Mouse (Mus musculus) megakaryocyte, adult 5-6 weeks (primary cell): ENCODE results near the gene Sirt2. TPM values are rescaled to one million over a fixed set of nuclear protein-coding genes. Genes with fewer than 3 reads are reported as not detected.

Source experiments
- ATAC-seq: 2 replicates; pipeline ENCODE4 v1.8.0; 2016; ENCODE audit warnings: mild to moderate bottlenecking, inconsistent platforms; ENCODE audit not compliant: poor library complexity, severe bottlenecking
- total RNA-seq, 2 experiments: library from RNA; stranded (forward) in 1 of 2; stranded (reverse) in 1 of 2; fragments of 153-499, 151-499 nt in 1 of 2; fragments of 221-1000, 200-1000 nt in 1 of 2; gene quantifications; 2 replicates each; pipeline versions ENCODE4 v1.2.3 to v1.2.4; 2015 to 2017

Gene Sirt2
- total RNA-seq, 2 experiments from 2014 or later = 28.0 to 70.0 TPM

DNA sequence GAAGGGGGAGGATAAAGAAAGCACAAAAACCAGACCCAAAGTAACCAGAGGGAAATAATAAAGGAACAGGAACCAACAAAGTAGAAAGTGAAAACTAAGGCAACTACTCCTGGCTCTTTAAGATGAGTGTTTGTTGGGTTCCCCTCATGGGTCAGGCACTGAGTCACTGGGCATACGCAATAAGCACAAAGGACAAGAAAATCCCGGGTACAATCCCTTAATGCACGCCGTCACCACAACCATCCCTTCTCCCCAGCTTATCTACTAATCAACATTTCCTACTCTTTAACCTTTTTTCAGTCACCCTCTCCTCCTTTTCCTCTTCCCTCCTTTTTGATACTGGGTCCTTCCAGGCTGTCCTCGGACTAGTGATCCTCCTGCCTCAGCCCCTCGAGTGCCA, 1.3 kb upstream of the Sirt2 start:
- no peak; the same call in 1 of the 2 replicates for ATAC-seq

DNA sequence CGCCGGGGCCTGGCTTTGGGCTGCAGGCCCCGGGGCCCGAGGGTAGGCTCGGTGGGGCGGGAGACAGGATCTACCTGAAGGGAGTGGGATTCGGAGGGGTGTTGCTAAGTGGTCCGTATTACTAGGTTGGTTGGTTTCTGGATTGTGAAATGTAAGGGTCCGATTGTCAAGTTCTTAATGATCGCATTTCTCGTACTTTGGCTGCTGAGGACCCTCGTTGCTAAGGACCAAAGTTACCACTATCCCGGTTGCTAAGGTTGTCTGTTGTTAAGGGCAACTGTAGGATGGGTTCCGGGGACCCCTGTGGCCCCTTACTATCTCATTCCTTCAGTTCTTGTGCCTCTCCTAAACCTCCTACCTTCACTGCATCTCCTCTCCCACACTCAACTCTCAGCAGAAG, 375 bp downstream of the Sirt2 start:
- no peak for ATAC-seq

DNA sequence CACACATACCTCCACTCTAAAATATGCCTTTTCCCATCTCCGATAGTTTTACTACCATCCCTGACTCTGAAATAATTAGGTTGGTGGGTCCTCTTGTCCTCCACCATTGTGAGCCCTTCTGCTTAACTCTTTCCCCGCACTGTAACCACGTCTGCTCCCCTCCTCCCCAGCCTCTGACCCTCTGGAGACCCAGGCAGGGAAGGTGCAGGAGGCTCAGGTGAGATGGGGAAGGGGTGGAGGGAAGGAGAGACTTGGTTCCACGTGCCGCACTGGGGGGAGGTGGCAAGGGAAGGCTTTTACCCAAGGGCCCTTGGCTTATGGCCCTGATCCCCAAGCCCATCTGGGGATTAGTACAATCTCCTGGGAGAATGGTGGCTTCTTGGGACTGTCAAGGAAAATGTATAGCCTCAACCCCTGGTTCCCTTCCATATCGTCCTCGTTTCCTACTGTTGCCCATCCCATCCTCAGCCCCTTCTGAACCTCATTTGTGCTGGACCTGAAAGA, 979 bp downstream of the Sirt2 start, which contains the start of gene Nfkbib:
Gene Nfkbib (minus strand): TSS at position 51 of the 504 bp plus-strand sequence.
- ATAC-seq = no peak

DNA sequence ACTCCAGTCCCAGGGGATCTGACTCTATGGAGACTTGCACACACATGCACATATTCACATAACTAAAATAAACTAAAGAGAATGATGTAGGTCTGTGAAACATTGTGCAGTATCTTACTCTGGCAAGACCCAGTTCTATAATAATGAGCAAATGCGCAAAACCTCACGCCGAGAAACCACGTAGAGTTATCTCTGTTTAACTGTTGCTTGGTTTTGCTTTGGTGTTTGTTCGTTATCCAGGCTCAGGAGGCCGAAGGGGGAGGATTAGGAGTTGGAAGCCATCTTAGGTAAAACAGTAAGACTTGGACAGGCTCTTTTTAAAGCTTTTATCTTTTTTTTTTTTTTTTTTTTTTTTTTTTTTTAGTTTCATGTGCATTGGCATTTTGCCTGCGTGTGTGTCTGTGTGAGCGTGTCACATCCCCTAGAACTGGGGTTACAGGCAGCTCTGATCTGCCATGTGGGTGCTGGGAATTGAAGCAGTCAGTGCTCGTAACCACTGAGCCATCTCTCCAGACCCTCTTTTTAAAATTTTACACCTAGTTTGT, 3.0 kb downstream of the Sirt2 start:
- ATAC-seq = no peak

DNA sequence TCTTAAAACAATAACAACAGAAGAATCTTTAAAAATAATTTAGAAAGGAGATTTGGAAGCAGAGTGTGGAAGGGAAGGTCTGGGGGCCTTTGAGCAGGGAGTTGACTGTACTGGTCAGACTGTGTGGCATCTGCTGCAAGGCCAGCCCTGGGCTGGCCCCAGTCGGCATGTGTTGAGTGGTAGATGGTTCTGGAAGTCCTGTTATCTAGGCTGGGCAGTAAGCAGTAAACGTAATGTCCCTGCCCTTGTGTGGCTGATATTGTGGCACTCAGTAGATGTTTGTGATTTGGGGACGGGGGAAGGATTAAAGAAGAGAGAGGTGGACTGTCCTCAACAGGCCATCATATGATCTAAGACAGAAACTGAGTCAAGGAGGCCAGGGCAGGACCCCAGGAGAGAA, 3.8 kb downstream of the Sirt2 start:
- ATAC-seq = no peak

DNA sequence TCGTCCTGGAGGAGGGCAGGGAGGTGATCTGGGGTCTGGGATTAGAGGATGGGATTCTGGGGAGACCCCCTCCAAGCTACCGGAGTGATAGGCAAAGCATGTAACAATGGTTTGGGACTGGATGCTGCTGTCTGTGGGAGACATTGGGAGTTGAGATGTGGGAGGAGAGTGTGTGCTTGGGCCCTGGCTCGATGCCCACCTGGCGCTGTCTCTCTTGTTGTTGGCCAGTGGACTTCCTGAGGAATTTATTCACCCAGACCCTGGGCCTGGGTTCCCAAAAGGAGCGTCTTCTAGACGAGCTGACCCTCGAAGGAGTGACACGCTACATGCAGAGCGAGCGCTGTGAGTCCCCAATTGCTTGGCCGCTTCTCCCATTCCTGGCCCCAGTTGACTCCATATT, 5.3 kb downstream of the Sirt2 start:
- ATAC-seq = no peak

DNA sequence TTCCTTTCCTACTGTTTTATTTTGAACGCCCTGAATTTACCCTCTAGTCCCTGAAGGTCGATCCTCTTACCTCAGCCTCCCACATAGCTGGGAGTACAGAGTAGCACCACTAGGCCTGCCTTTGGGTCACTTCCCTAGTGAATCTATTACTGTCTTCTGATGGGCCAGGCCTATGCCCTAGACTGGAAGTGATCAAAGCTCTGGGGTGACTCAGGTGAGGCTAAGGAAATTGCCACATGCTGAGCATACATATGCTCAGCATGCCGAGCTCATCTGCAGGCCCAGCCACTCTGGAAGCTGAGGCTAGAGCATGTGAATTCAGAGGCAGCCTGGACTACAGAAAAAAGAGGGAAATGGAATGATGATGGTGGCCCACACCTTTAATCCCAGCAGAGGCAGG, 6.6 kb downstream of the Sirt2 start:
- peak; percentile 90 for ATAC-seq

DNA sequence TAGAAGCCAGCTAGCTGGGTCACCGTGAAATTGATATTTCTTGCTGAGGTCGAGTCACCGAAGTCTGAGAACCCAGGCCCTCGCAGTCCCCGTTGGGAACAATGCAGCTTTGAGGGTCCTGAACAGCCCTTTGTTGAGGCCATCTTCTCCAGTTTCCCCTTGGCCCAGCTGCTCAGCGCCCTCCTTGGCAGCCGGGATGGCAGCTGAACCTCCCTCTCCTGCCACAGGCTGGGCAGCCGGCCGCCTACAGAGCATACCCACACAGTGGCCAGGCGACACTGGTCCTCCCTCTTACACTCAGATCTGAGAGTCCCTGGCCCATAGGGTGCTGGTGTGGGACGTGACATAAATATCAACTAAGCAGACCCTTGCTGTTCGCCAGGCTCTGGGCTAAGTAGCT, 7.6 kb downstream of the Sirt2 start:
- ATAC-seq = no peak

DNA sequence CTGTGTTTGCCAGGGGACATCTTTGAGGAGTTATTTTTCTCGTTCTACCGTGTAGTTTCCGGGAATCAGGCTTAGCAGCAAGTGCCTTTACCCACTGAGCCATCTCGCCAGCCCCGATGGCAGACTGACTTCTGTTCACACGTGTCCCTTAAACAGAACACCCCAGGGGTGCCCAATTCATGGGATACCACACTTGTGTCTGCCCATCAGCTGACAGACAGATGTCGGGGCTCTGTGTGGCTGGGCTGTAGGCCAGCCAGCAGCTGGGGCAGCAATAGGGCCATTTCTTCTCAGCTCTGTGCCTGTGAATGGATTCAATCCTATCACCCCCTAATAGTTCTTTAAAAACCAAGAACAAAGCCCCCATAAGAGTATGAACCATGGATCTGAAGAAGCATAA, 8.6 kb downstream of the Sirt2 start:
- ATAC-seq = no peak

DNA sequence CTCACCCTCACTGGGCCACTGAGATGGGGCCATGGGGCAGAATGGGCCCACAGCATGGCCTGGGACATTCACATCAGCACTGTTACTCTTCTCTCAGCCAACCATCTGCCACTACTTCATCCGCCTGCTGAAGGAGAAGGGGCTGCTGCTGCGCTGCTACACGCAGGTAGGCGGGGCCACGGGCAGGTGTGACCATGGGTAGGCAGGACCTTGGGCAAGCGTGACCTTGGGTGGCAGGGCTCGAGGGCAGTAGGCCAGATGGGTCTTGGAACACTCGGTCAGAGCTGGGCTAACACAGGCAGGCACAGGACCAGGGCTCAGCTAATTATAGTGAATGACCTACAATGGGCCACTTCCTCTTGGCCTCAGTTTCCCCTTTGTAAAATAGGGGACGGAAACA, 12.3 kb downstream of the Sirt2 start:
- no peak for ATAC-seq

DNA sequence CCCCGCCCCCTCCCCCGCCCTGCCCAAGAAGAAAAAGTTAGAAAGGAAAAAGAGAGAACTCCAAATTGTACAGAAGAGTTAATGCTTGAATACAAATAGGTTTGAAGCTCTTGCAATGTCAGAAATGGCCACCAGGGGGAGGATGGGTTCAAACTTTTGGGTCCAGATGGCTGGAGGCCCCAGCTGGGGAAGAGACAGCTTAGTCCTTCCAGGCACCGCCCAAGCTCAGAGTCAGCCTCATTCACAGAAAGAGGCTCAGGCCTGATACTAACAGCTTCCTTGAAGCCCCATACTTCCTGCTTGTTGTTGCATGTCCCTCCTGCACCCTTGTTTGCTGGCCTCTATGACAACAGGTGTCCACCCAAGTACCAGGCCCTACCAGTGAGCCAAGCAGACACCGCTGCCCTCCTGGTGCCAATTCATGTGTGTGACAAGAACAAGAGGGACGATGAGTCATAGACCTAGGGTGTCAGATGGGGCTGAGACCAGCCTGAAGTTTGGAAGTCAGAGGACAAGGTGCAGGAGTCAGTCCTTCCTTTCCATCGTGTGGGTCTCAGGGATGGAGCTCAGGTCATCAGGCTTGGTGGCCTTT, 13.6 kb downstream of the Sirt2 start:
- ATAC-seq = peak; percentile 79

DNA sequence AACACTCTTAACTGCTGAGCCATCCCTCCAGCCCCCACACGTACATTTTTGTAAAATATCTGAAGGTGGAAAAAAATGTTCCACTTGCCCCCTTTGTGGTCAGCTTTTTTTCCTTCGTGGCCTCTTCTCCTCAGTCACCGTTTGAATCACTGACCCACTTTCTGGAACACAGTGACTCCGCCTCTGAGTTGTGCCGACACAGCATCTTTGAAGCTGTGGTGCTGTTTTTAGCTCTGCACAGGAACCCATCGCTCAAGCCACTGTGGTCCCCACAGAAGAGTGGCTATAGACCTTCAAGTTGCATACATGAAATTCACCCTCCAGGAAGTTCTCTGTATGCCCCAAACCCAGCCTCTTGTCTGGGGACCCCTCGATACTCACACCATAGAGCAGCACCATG, 14.3 kb downstream of the Sirt2 start:
- peak; percentile 34 for ATAC-seq

DNA sequence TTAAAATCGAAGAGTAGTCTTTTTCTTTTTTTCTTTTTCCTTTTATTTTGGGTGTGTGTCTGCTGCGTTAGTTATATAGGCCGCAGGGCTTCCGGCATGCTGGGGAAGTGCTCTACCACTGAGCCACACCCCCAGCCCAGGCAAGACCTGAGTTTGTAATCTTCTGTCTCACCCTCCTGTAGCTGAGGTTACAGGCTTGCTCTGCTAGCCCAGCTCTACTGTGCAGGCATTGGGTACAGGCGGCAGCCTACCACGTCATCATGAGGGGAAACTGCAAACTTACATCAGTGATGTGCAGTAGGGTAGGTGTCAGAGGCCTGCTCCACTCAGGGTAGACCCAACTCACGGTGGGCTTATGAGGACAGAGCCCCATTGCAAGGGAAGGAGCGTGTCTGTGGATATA, 14.7 kb downstream of the Sirt2 start:
- peak; percentile 92 for ATAC-seq

DNA sequence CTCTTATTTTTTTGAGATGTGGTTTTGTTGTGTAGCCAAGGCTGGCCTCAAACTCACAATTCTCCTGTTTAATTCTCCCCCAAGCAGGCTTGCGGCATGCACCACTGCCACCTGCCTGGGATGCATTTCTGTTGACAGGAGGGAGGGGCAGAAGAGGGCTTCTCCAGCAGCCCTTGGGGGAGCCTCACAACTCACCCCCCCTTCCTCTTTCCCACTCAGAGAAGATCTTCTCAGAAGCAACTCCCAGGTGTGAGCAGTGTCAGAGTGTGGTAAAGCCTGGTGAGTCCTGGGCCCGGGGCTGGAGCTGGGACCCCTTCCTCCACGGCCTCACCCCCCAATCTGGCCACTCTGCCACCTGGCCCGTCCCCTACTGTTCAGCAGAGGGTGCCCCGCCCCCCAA, 18.6 kb downstream of the Sirt2 start:
- ATAC-seq = no peak

DNA sequence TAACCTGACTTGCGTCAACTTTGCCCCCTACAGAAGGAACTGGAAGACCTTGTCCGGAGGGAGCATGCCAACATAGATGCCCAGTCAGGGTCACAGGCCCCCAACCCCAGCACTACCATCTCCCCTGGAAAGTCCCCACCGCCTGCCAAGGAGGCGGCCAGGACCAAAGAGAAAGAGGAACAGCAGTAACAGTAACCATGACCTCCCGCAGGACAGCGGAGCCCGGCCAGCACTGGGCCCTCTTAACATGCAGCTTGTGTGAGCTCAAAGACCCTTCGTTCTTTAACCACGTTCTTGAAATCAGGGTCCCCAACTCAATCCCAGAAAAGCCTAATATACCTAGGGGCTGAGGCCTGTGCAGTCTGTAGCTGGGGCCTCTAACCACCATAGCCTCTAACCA, 21.3 kb downstream of the Sirt2 start:
- ATAC-seq = no peak

DNA sequence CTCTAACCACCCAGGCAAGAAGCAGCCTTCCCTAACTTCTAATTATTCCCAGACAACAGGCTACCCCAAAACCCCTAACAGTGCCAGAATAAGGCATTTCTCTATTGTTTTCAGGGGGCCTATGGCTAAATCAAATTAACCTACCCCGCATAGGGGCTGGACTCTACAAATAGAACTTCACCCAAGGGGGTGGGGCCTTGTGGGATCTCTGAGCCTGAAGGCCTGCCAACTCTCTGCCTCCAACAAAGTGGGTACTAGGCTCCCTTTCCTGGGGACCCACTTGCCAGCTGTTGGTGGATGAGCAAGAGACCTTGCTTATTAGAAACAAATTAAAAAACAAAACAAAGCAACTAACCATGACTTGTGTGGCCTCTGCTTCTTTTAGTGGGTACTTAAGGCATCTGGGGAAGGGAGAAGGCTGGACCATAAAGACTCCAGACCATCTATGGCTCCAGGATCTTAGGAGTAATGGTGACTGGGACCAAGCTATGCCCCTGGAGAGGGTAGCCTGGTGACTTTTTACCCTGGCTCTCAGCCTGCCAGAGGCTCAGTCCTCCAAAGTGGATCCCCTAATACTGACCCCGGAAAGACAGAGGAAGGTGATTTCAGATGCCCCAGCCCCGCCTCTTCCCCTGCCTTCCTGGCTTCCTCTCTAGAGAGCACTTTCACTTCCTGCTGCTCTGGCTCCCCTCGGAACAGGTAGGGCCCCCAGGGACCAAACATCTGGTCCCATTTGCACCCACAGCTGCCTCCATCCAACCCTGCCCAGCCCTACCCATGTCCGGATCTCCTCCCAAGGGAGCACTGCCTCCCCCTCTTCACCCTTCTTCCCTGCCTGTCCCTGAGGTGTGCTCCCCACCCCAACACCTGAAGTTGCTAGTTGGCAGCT, 22.0 kb downstream of the Sirt2 start, which contains the start of gene Rinl:
Gene Rinl (plus strand): TSS at position 663 of the 889 bp plus-strand sequence.
- ATAC-seq = peak; percentile 77

DNA sequence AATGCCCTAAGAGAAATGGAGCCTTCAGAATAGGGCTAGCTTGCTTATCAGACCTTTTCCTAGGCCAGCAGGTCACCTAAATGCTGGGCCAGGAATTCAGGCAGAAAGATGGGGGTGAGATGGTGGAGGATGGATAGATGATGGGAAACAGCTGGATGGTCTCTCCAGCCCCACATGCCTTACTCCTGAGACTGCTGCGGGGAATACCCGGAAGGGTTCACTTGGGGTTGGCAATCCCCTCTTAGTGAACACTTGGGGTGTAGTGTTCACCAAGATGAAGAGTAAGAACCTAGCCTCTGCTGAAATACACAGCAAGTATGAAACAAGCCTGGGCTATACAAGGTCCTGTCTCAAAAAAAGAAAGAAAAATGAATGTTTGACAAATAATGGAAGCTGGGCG, 22.7 kb downstream of the Sirt2 start:
- ATAC-seq = no peak

DNA sequence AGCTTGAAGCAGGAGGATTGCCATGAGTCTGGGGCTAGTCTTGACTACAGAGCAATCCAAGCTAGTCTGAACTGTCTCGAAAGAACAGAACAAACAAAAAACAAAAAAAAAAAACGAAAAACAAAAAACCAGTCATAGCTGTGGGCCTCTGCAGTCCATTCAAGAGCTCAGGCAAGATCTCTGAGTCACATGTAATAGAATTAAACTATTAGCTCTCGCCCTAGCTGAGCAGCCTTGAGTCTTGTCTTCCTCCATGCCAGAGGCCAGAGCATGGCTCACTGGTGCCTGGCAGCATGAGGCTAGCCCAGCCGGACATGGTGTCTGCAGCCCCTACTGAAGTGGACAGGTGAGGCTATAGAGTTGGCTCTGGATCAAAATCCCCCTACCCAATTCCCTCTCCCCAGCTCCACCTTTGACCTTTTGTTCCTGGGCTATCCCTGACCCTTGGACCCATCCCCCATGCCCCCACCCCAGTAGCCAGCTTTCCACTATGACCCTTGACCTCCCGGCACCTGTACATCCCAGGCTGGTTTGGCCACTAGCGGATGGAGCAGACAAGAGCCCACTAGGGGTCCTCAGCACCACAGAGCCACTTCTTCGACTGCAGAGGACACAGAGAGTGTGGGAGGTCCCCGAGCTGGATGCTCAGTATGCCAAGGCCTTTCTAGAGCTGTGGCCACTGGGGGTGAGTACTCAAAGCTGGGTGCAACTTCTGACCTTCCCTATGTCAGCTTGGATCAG, 23.7 kb downstream of the Sirt2 start:
- no peak for ATAC-seq

DNA sequence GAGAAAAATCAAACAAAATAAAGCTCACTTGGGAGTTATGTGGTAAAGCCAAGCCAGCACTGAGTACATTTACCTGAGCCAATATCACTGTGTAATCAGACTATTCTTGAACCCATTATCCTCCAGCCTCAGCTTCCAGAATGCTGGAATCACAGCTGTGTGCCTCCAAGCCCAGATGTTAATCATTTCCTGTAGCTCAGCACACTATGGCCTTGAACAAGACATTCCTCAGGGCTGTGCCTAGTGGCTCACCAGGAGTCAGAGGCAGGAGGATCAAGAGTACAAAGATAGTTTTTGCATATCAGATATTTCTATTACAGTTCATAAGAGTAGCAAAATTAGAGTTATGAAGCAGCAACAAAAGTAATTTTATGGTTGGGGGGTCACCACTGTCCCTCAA, 25.2 kb downstream of the Sirt2 start:
- ATAC-seq = no peak

DNA sequence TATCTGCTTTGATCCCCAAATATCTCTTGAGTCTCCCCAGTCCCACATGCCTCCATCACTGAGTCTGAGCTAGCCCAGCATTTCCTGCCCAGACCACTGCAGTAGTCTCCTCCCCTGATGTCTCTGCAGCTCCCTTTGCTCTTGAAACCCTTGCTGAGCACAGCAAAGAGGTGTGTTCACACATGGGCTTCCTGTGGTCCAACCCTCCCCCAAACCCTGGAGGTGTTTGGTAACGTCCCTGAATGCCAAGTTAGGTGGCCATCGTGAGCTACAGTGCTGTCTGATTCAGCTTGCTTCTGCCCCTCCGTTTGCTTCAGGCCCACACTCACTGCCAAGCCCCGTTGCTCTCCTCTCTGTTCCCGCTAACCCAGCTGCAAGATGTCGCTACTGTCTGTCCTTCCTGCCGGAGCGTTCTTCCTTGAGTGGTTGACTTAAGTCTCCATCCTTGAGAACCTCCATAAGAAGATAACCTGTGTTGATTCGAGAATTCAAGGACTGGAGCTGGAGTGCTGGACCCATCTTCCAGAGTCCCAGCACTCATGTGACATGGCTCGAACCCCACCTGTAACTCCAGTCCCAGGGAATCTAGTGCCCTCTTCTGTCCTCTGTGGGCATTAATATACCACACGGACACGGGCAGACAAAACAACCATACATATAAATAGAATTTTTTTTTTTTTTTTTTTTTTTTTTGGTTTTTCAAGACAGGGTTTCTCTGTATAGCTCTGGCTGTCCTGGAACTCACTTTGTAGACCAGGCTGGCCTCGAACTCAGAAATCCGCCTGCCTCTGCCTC, 26.1 kb downstream of the Sirt2 start:
- peak; percentile 55 for ATAC-seq
